Mouse (Mus musculus) stomach, postnatal 0 days (tissue): ENCODE measurements at regions not wholly inside any gene's neighbourhood (a gene's known extent, or its start where the extent isn't known, plus 50 kb on each side); places are given as distances from the start of the nearest gene placed in this dataset.

ENCODE experiments used
- CTCF ChIP-seq: IDR thresholded peaks from 2 replicates; pipeline ENCODE4 v1.5.1; 2016; ENCODE audit warnings: antibody characterized with exemption, low read depth, mild to moderate bottlenecking, moderate library complexity
- EP300 ChIP-seq: optimal IDR thresholded peaks from 2 replicates; pipeline ENCODE3; 2016; ENCODE audit warnings: antibody characterized with exemption

- TF ChIP-seq CTCF: no peak
- no peak for TF ChIP-seq EP300
Observed at GRCm38 (mm10) chr7:63341716-63342115, 102.8 kb upstream of the Otud7a start.
